Mouse (Mus musculus) lung, postnatal 25 days (tissue): ENCODE measurements around the gene Cntnap5b.
"Not testable (repeated sequence)": the region's sequence is repeated elsewhere in the genome, so short reads cannot be mapped to it uniquely, and the experiment has no call there.

ENCODE experiments used
- DNase-seq: peaks from one replicate; pipeline ENCODE4 v3.0.0; 2022; ENCODE audit warnings: low spot score

The Cntnap5b gene

GRCm38 (mm10) chr1:99772614-99773013 is at the start of gene Cntnap5b:
Gene Cntnap5b (plus strand): TSS chr1:99772765.
- no peak for DNase-seq

DNA sequence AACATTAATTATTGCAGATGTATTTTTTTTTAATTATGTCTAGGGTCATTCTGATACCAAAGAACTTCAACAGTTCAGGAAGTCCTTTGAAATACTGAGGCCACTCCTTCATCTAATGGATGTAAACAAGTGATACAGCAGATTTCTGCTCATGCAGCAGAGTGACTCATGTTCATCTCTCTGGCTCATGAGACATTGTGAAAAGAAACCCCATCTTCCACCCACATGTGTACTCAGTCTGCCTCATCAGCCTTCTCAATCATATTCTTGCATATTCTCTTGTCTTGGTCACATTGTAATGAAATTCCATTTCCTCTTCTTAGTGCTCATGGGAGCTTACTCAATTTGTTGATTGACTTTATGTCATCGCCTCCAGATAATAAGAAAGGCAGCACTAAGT is 12.6 kb upstream of the Cntnap5b start:
- no peak for DNase-seq

- no peak for DNase-seq
These were observed 382 bp upstream of the Cntnap5b start for GRCm38 (mm10) chr1:99772183-99772582.

GRCm38 (mm10) chr1:99774144-99774543 is 1.6 kb downstream of the Cntnap5b start:
- no peak for DNase-seq

DNA sequence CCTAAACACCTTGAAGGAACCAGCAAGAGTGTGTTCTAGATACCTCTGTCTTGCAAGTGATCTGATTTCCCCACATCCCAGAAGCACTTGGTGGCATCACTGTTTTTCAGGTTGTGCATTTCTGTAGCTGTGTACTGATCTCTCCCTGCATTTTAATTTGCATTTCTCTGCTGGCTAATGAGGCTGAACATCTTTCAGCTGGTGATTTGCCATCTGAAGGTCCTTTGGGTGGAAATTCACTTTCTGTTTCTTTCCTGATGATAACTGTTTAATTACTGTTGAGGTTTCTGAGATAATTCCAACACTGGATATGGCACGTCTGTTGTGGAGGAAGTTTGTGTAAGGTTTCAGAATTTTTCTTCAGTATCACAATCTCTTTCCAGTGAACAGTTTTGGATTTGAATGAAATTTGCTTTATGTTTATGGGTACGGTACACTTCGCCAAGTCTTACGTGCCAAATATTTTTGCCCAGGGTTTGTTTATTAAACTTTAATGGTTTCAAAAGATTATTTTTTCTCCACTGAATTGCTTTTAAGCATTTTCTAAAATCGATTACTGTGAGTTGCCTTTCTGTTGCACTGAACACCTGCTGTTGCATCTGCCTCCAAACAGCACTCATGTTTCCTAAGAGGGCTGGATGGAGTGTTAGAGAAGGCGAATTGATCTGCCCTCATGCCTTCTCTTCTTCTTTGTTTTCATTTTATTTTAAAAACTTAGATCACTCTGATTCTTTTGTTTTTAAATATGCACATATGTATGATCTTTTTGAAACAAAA is 41.0 kb downstream of the Cntnap5b start:
- no peak for DNase-seq

DNA sequence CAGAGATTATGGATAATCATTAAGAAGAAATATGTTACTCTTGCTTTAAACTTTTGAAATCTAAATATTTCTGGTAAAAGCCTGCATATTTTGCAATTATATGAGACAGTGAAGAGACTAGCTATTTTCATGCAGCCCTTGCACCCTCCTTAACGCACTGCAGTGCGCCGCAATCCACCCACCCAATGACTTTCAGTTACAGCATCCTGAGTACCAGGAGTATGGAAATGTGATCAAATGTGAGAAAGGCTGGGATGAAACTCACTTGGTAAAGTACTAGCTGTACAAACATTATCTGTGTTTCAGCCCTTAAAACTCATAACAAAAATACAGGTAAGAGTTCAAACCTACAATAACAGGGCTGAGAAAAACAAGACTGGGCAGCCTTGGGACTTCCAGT is 99.8 kb downstream of the Cntnap5b start:
- DNase-seq: no peak

DNA sequence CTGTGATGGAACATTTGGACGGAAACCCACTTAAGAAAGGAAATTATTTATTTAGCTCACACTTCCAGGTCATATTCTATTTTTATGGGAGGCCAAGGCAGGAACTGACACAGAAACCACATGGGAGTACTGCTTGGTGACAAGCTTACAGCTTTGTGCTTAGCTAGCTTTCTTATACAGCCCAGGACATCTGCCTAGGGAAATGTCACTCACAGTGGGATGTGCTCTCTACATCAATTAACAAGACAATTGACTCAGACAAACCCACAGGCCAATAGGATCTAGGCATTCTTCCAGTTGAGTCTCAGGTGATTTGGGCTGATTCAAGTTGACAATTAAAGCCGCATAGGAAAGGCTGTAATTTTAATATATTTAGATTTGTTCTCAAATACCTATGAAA is 135.2 kb downstream of the Cntnap5b start:
- no peak for DNase-seq

GRCm38 (mm10) chr1:99943515-99943914 is 170.9 kb downstream of the Cntnap5b start:
- no peak for DNase-seq

GRCm38 (mm10) chr1:99959428-99959987 is 186.9 kb downstream of the Cntnap5b start:
- no peak for DNase-seq

DNA sequence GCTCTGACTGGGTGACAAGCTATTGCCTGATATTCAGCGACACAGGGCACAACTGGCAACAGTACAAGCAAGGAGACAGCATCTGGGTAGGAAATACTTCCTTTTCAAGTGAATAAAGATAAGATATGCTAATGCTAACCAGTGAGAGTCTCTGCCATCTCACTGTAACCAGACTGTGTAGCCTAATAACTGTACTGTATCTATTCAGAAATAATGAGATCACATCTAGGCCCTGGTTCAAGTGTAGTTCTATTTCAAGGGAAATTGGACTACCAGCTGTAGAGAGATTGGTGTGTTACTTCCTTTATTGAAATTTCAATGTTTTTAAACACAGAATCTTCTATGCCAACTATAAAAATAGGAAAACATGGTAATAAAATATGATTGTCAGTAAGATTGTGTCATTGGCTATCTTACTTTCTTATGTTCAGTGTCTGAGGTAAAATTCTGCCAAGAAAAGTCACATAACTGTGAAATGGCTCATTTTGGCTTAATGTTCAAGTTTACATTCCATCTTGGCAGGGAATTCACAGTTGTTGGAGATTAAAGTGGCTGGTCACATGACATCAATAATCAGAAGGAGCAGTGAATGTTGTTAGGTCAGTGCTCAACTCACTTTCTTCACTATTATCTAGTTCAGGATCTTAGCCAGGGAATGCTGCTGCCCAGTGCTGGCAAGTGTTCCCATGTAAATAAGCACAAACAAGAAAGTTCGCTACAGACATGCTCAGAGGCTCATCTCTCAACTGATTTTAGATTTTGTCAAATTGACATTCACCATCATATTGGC is 194.9 kb downstream of the Cntnap5b start:
- DNase-seq: no peak

DNA sequence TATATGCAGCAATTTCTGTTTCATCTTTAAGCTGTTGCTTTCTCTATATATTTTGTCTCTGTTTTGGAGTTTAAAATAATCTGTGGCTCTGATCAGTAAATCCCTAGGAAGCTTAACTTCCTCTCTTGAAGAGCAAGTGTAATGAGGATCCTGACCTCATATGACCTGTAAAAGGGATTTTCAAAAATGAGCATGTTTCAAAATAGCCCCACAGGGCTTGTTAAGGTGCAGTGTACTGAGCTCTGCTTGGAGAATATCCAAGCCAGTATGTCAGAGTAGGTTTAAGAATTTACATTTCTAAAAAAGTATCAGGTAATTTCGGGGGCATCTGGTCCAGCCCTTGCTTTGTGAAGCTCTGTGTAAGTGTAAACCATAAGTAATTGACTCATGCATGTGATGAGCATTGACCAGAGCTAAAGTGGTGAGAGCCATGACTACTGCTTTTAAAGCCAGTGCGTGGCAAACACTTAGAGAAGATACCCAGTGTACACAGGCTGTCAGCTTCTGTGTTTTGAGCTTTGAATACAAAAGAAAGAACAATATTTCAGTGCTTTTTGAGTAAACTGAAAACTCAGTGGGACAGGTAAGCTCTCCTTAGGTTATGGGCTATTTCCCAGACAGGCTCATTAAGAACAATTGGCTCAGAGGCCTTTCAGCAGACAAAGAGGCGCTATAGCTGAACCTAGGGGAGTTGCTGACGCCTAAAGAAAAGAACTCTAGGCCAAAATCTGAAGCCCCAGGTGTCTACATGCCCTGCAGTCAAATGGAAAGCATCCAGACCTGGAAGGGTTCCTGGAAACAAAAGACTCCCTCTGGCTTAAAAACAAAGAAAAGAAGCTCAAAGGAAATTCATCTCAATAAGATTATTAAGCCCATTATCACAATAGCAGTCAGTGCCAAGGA is 197.9 kb downstream of the Cntnap5b start:
- no peak for DNase-seq

- not testable (repeated sequence) for DNase-seq
These were observed 228.7 kb downstream of the Cntnap5b start for GRCm38 (mm10) chr1:100001226-100001625.

DNA sequence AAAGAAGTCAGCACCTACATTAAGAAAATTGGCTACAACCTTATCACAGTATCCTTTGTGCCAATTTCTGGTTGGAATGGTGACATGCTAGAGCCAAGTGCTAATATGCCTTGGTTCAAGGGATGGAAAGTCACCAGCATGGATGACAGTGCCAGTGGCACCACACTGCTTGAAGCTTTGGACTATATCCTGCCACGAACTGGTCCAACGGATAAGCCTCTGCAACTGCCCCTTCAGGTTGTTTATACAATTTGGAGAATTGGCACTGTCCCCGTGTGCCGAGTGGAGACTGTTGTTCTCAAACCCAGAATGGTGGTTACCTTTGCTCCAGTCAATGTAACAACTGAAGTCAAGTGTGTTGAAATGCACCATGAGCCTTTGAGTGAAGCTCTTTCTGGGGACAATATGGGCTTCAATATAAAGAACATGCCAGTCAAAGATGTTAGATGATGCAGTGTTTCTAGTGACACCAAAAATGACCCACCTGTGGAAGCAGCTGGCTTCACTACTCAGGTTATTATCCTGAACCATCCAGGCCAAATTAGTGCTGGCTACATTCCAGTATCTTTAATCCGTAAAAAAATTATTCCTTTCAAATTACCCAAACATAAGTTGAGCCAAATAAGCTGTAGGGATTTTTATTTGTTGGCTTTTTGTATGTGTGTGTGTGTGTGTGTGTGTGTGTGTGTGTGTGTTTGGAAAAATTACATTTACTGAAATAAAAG is 233.6 kb downstream of the Cntnap5b start:
- no peak for DNase-seq

DNA sequence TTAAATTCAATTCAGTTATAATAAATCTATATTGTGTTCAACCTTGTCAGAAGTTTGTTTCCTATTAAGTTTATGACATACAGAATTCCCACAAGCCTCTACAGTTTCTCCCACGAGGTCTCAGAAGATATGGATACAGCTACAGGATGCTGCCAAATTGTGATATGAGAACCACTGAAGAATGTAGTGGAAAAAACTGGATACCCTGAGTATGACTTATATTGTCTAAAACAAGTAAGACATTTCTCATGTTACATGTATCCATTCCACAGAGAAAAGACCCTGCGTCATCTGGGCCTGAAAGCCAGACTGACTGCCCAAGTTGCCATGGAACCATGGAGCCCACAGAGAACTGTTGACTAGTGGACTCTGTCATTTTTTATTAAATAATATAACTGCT is 269.2 kb downstream of the Cntnap5b start:
- no peak for DNase-seq

DNA sequence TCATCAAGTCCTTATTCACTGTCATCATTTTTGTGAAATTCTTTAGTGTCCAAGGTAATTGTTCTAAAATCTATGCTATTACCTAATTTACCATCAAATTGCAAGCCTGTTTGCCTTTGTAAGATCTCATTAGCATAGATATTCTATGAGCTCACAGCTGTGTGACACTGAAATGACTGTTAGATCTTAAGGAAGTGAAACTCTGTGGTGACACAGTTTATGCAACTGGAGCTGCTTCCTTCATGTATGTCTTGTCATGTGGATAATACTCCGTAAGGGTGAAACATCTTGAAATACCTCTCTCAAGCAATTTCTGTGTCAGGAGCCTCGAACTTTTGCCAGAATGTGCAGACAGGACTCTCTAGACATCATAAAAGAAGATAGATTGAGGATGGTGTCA is 307.2 kb downstream of the Cntnap5b start:
- DNase-seq: no peak

- no peak for DNase-seq
These were observed 328.0 kb downstream of the Cntnap5b start for GRCm38 (mm10) chr1:100100516-100100915.

DNA sequence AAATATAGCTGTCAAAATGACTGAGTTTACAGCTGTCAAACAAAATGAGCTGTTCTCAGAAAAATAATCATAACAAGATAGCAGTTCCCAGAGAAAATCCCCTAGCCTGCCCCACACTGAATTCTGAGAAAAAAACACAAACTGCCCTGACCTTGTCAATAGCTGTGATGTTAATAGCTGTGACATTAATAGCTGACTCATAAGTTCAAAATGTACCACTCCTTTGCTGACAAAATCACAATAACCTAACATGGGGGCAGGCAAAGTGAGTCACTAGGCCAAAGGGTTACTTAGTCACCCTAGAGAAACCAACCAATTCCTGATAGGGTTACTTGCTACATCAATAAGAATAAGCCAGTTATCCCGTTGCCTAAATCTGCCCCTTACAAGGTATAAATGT is 328.5 kb downstream of the Cntnap5b start:
- no peak for DNase-seq

- DNase-seq: no peak
These were observed 331.8 kb downstream of the Cntnap5b start for GRCm38 (mm10) chr1:100104343-100104742.

GRCm38 (mm10) chr1:100122410-100122935 is 349.9 kb downstream of the Cntnap5b start:
- no peak for DNase-seq

DNA sequence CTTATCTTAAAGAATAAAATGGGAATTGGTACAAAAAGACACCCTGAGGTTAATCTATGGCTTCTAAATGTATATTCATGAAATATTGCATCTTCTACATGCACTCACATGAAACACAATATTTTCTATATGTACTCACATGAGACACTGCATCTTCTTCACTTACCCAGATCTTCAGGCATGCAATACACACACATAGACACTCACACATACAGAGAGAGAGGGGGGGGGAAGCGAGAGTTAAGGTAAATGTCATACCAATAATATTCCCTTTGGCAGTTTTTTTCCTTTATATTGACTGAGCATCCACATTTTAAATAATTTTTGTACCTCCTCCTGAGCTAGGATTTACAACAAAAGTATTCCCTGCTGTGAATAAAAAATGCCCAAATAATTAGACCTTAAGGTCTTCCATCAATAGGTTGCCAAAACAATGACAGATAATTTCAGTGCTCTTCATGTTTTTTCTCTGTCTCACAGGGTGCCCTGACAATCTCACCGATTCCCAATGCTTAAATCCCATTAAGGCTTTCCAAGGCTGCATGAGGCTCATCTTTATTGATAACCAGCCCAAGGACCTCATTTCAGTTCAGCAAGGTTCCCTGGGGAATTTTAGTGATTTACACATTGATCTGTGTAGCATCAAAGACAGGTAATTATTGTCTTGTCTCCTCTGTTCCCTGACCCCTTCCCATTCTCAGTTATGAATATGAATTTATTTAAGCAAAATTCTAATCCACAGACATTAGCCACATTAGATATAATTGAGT is 391.2 kb downstream of the Cntnap5b start:
- no peak for DNase-seq
